8 mouse cellular contexts compared by ENCODE assay signal in the genomic region with DNA sequence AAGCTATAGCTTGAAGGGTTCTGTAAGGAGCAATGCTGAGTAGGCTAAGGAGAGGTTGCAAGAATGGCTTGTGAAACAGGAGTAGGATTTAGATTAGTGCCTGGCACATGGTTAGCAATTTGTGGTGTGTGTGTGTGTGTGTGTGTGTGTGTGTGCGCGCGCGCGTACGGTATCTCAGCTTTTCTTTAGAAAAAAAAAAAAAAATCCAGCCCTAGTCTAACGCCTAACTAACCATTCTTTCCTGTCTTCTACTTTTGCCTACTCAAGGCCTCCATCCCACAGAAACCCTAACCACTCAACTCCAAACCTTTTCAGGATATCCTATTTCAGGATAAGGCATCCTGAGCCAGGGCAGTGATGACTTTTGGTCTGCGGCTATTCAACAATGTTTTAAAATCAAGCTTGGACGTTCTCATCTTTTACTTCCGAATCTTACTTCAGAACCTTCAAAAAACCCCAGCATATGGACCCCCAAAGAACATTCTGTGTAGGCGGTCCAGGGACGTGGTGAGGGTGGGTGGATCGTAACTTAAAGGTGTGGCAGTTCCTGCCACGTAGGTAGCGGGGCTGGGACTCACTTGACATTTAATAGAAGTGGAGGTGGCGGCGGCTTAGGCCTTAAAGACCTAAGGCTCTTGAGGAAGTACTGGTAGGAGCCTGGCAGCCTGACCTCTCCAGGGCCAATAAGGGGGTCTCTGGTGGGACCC. TPM values are rescaled to one million over a fixed set of nuclear protein-coding genes. Genes with fewer than 3 reads are reported as not detected.
DNase-seq lines count a peak whose midpoint lies in the region; ATAC-seq lines count a peak whose summit lies in the region.

No protein-coding gene starts in this region.

- ATAC-seq in kidney, embryonic 15.5 days (replicated peaks; ENCODE audit: low FRiP score) = no peak
- peak; percentile 66 for ATAC-seq in activated CD4-positive, CD25-positive, alpha-beta regulatory T cell, adult 4 months
- ATAC-seq in hindbrain, embryonic 12.5 days (ENCODE audit: low FRiP score) = no peak
- ATAC-seq in midbrain, embryonic 13.5 days = no peak
- no peak; the same call in 1 of the 2 replicates for ATAC-seq in cerebellum, adult (ENCODE audit: insufficient number of reproducible peaks, low FRiP score, low TSS enrichment)

- WGBS in kidney, embryonic 15.5 days = 37% methylated on average over 17 of the region's 17 CpGs
- WGBS in hindbrain, embryonic 12.5 days = 14% methylated on average over 11 of the region's 17 CpGs
- 39% methylated on average over 17 of the region's 17 CpGs for WGBS in midbrain, embryonic 13.5 days

- peak overlapping the region; percentile 96 for H3K4me3 ChIP-seq in kidney, embryonic 15.5 days (replicated peaks)
- H3K4me3 ChIP-seq in hindbrain, embryonic 12.5 days = peak overlapping the region; percentile 97
- peak overlapping the region; percentile 67 for H3K4me3 ChIP-seq in midbrain, embryonic 13.5 days (replicated peaks)

- H3K9ac ChIP-seq in kidney, embryonic 15.5 days = peak overlapping the region; percentile 97
- peak overlapping the region; percentile 97 for H3K9ac ChIP-seq in hindbrain, embryonic 12.5 days
- peak overlapping the region; percentile 60; the same call in 1 of the 2 replicates for H3K9ac ChIP-seq in midbrain, embryonic 13.5 days (replicated peaks)

- peaks cover 13% of the 10 kb centered on the region; the same call in 1 of the 2 replicates for H3K36me3 ChIP-seq in kidney, embryonic 15.5 days
- no peaks in the 10 kb centered on the region for H3K36me3 ChIP-seq in hindbrain, embryonic 12.5 days
- H3K36me3 ChIP-seq in midbrain, embryonic 13.5 days = no peaks in the 10 kb centered on the region

- H3K4me2 ChIP-seq in kidney, embryonic 15.5 days = peak overlapping the region; percentile 67
- peak overlapping the region; percentile 65 for H3K4me2 ChIP-seq in hindbrain, embryonic 12.5 days (replicated peaks)
- H3K4me2 ChIP-seq in midbrain, embryonic 13.5 days (replicated peaks) = peak overlapping the region; percentile 80

- H3K27me3 ChIP-seq in kidney, embryonic 15.5 days = no peaks in the 10 kb centered on the region
- H3K27me3 ChIP-seq in hindbrain, embryonic 12.5 days = no peaks in the 10 kb centered on the region; the same call in 1 of the 2 replicates
- H3K27me3 ChIP-seq in midbrain, embryonic 13.5 days = peaks cover 4% of the 10 kb centered on the region

- peaks cover 30% of the 10 kb centered on the region for H3K4me1 ChIP-seq in kidney, embryonic 15.5 days
- peaks cover 18% of the 10 kb centered on the region for H3K4me1 ChIP-seq in hindbrain, embryonic 12.5 days
- peaks cover 26% of the 10 kb centered on the region for H3K4me1 ChIP-seq in midbrain, embryonic 13.5 days (replicated peaks)

- no peaks in the 10 kb centered on the region for H3K9me3 ChIP-seq in kidney, embryonic 15.5 days (replicated peaks)
- no peaks in the 10 kb centered on the region for H3K9me3 ChIP-seq in hindbrain, embryonic 12.5 days (replicated peaks)
- no peaks in the 10 kb centered on the region for H3K9me3 ChIP-seq in midbrain, embryonic 13.5 days

- peak overlapping the region; percentile 97 for H3K27ac ChIP-seq in kidney, embryonic 15.5 days
- no peak overlapping the region for H3K27ac ChIP-seq in hindbrain, embryonic 12.5 days
- no peak overlapping the region for H3K27ac ChIP-seq in midbrain, embryonic 13.5 days

- no peak for DNase-seq in kidney, adult 8-10 months
- no peak for DNase-seq in urinary bladder, adult 2 months (ENCODE audit: low spot score)
- no peak for DNase-seq in spleen, adult 12 weeks (ENCODE audit: low spot score)

RNA-seq across cellular contexts. Expression of a gene that starts 0.5 kb away (rescaled TPM):
- polyA plus RNA-seq in kidney, embryonic 15.5 days (2015; fragmentation: Nextera tagmentation; extraction: Ambion mirVana) = 97.4 and 104 TPM in 2 replicates
- 10 to 100 TPM in 1 of 2 experiments, 1 to 10 TPM in 1; 7.9 to 13.8 TPM for polyA plus RNA-seq in activated CD4-positive, CD25-positive, alpha-beta regulatory T cell, adult 4 months (2017; shearing (Covaris generic))
- 106 TPM in 2 replicates for polyA plus RNA-seq in hindbrain, embryonic 12.5 days (2016; fragmentation: Nextera tagmentation; extraction: Ambion mirVana)
- 47.0 and 56.2 TPM in 2 replicates for polyA plus RNA-seq in midbrain, embryonic 13.5 days (2015; fragmentation: Nextera tagmentation; extraction: Ambion mirVana)
- 57.9 and 69.8 TPM in 2 replicates for polyA plus RNA-seq in urinary bladder, adult 2 months (2012; rRNA removed)

RNA-seq across cellular contexts. Expression of a gene that starts 43.1 kb away (rescaled TPM):
- polyA plus RNA-seq in kidney, embryonic 15.5 days (2015; fragmentation: Nextera tagmentation; extraction: Ambion mirVana) = 40.0 and 40.4 TPM in 2 replicates
- 10 to 100 TPM; 28.2 to 36.6 TPM for polyA plus RNA-seq in activated CD4-positive, CD25-positive, alpha-beta regulatory T cell, adult 4 months (2017; shearing (Covaris generic))
- 18.9 and 20.1 TPM in 2 replicates for polyA plus RNA-seq in hindbrain, embryonic 12.5 days (2016; fragmentation: Nextera tagmentation; extraction: Ambion mirVana)
- 15.9 and 17.1 TPM in 2 replicates for polyA plus RNA-seq in midbrain, embryonic 13.5 days (2015; fragmentation: Nextera tagmentation; extraction: Ambion mirVana)
- polyA plus RNA-seq in urinary bladder, adult 2 months (2012; rRNA removed) = 29.6 and 31.3 TPM in 2 replicates
